Mouse (Mus musculus): ENCODE measurements around the gene Sorcs3. TPM values are rescaled to one million over a fixed set of nuclear protein-coding genes. Genes with fewer than 3 reads are reported as not detected.

Sorcs3 gene
- polyA plus RNA-seq, 1 experiment, result 0.01 TPM

- H3K4me3 ChIP-seq (ENCODE audit: insufficient read depth, poor library complexity, severe bottlenecking), result no peak overlapping the region
- H3K79me3 ChIP-seq (ENCODE audit: low read depth), result no peaks in the 10 kb centered on the region
- no peak overlapping the region for H3ac ChIP-seq (ENCODE audit: control insufficient read depth, insufficient read length, low read depth)
- no peaks in the 10 kb centered on the region for H3K27me3 ChIP-seq (ENCODE audit: control insufficient read depth, insufficient read depth, insufficient read length)
- TF ChIP-seq MYOG (IDR thresholded peaks at IDR 0.05; ENCODE audit: control insufficient read depth, extremely low read depth, insufficient read length) (no peak), CEBPB (IDR thresholded peaks at IDR 0.05; ENCODE audit: low read depth) (no peak), MYOD1 (IDR thresholded peaks at IDR 0.05; ENCODE audit: control insufficient read depth, insufficient read length, low read depth) (no peak), CTCF (IDR thresholded peaks at IDR 0.05; ENCODE audit: control insufficient read depth, insufficient read depth, insufficient read length) (no peak), USF1 (IDR thresholded peaks at IDR 0.05; ENCODE audit: low read depth) (no peak), MAX (IDR thresholded peaks at IDR 0.05) (no peak), FOSL1 (IDR thresholded peaks at IDR 0.05; ENCODE audit: insufficient read depth, low read length, poor library complexity, severe bottlenecking) (no peak)
- no peaks in the 10 kb centered on the region for H3K79me2 ChIP-seq (ENCODE audit: control insufficient read depth, insufficient read depth)
- H3K36me3 ChIP-seq (ENCODE audit: control insufficient read depth, insufficient read depth), result no peaks in the 10 kb centered on the region
These were observed 633.6 kb downstream of the Sorcs3 start for GRCm38 (mm10) chr19:48839418-48839817.

GRCm38 (mm10) chr19:48847700-48848099 lies 641.9 kb downstream of the Sorcs3 start:
- H3K27me3 ChIP-seq (ENCODE audit: control insufficient read depth, insufficient read depth, insufficient read length), result no peaks in the 10 kb centered on the region
- H3K36me3 ChIP-seq (ENCODE audit: control insufficient read depth, insufficient read depth), result no peaks in the 10 kb centered on the region
- no peak overlapping the region for H3K4me3 ChIP-seq (ENCODE audit: insufficient read depth, poor library complexity, severe bottlenecking)
- TF ChIP-seq MYOG (IDR thresholded peaks at IDR 0.05; ENCODE audit: control insufficient read depth, extremely low read depth, insufficient read length) (no peak), CEBPB (IDR thresholded peaks at IDR 0.05; ENCODE audit: low read depth) (no peak), MYOD1 (IDR thresholded peaks at IDR 0.05; ENCODE audit: control insufficient read depth, insufficient read length, low read depth) (no peak)
- no peaks in the 10 kb centered on the region for H3K79me3 ChIP-seq (ENCODE audit: low read depth)
- H3K79me2 ChIP-seq (ENCODE audit: control insufficient read depth, insufficient read depth), result no peaks in the 10 kb centered on the region
- no peak overlapping the region for H3ac ChIP-seq (ENCODE audit: control insufficient read depth, insufficient read length, low read depth)

GRCm38 (mm10) chr19:48850466-48850865 lies 644.6 kb downstream of the Sorcs3 start:
- H3K4me3 ChIP-seq (ENCODE audit: insufficient read depth, poor library complexity, severe bottlenecking), result no peak overlapping the region

More at GRCm38 (mm10) chr19:48850466-48850865, 644.6 kb downstream of the Sorcs3 start:
- no peaks in the 10 kb centered on the region for H3K79me3 ChIP-seq (ENCODE audit: low read depth)
- H3ac ChIP-seq (ENCODE audit: control insufficient read depth, insufficient read length, low read depth), result no peak overlapping the region
- no peaks in the 10 kb centered on the region for H3K79me2 ChIP-seq (ENCODE audit: control insufficient read depth, insufficient read depth)
- TF ChIP-seq MYOG (IDR thresholded peaks at IDR 0.05; ENCODE audit: control insufficient read depth, extremely low read depth, insufficient read length) (no peak), FOSL1 (IDR thresholded peaks at IDR 0.05; ENCODE audit: insufficient read depth, low read length, poor library complexity, severe bottlenecking) (no peak), USF1 (IDR thresholded peaks at IDR 0.05; ENCODE audit: low read depth) (no peak), MYOD1 (IDR thresholded peaks at IDR 0.05; ENCODE audit: control insufficient read depth, insufficient read length, low read depth) (no peak)
- H3K36me3 ChIP-seq (ENCODE audit: control insufficient read depth, insufficient read depth), result no peaks in the 10 kb centered on the region
- no peaks in the 10 kb centered on the region for H3K27me3 ChIP-seq (ENCODE audit: control insufficient read depth, insufficient read depth, insufficient read length)
